Mouse (Mus musculus) heart, embryonic 15.5 days (tissue): ENCODE data around the gene Stub1. TPM values are rescaled to one million over a fixed set of nuclear protein-coding genes. Genes with fewer than 3 reads are reported as not detected.

Experiments used
- ATAC-seq: fragments of 200-750 bp; cut with Nextera tagmentation; replicated peaks from 2 replicates; pipeline ENCODE4 v1.8.0; 2017; ENCODE audit warnings: low read depth, moderate TSS enrichment; ENCODE audit not compliant: insufficient number of reproducible peaks, insufficient read depth, low FRiP score
- H3K27ac ChIP-seq: fragments of 300-500 bp; sonication (generic); 2 replicates; pipeline ENCODE4 v1.5.1; 2015; ENCODE audit warnings: mild to moderate bottlenecking, inconsistent platforms
- H3K27me3 ChIP-seq: fragments of 300-500 bp; sonication (generic); 2 replicates; pipeline ENCODE4 v1.6.1; 2015; ENCODE audit warnings: inconsistent platforms
- H3K36me3 ChIP-seq: fragments of 300-500 bp; sonication (generic); 2 replicates; pipeline ENCODE4 v1.6.1; 2015; ENCODE audit warnings: mild to moderate bottlenecking, inconsistent platforms
- H3K4me1 ChIP-seq: fragments of 300-500 bp; sonication (generic); replicated peaks from 2 replicates; pipeline ENCODE4 v1.6.1; 2015; ENCODE audit warnings: inconsistent platforms
- H3K4me2 ChIP-seq: fragments of 300-500 bp; sonication (generic); 2 replicates; pipeline ENCODE4 v1.6.1; 2015; ENCODE audit warnings: inconsistent platforms, mild to moderate bottlenecking, moderate library complexity
- H3K4me3 ChIP-seq: fragments of 300-500 bp; sonication (generic); 2 replicates; pipeline ENCODE4 v1.5.1; 2015; ENCODE audit warnings: mild to moderate bottlenecking, inconsistent platforms
- H3K9ac ChIP-seq: fragments of 300-500 bp; sonication (generic); 2 replicates; pipeline ENCODE4 v1.6.1; 2015; ENCODE audit warnings: mild to moderate bottlenecking, inconsistent platforms
- H3K9me3 ChIP-seq: fragments of 300-500 bp; sonication (generic); replicated peaks from 2 replicates; pipeline ENCODE4 v1.6.1; 2016; ENCODE audit warnings: inconsistent platforms
- WGBS: fragments of 180-500 bp; shearing (Covaris S2); methylation state at CpG from one replicate; pipeline ENCODE4 v1.1.7; 2015; ENCODE audit warnings: mixed read lengths; 5-methylcytosine and 5-hydroxymethylcytosine counted together
- polyA plus RNA-seq: library from polyadenylated mRNA; unstranded; fragments of >200 nt; fragmentation: Nextera tagmentation; extraction: Ambion mirVana; gene quantifications from 2 replicates; pipeline ENCODE4 v1.2.1, GENCODE M21; 2015

Gene Stub1
- polyA plus RNA-seq, 1 experiment from 2014 or later: 251 TPM

DNA sequence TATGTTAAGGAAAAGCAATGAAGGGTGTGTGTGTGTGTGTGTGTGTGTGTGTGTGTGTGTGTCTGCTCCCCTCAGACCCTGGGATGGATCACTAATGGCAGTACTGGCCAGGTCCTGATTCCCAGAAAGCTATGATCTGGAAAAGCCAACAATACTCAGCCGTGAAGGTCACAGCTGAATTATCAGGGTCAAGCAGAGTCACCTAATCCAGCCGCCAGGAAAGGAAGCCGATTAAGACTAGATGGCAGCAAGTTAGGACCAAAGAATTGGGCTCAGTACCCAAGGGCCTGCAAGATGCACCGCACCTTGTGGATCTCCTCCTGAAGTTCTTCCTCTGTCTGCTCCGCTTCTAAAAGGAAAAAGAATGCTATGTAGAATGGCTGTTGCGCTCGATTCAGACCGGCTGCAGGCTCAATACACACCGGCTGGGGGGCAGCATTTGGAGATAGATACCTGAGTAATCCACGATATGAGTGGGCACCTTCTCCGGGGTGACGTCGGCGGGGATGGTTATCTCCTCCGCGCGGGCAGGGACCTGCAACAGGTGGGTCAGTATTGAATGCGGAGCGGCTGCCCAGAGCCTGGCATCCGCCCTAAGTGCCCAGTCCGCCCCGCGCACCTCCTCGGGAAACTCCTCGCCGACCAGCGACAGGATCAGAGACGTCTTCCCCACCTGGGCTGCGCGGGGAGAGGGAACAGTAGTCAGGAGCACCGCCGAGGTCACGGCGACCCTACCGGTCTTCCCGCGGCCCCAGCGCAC is 10.6 kb upstream of the Stub1 start:
- peaks cover 29% of the 10 kb centered on the region for H3K4me1 ChIP-seq

GRCm38 (mm10) chr17:25843122-25843521 is 9.9 kb upstream of the Stub1 start:
- peaks cover 40% of the 10 kb centered on the region for H3K36me3 ChIP-seq
- 87% methylated on average over 4 of the region's 4 CpGs for WGBS
- H3K9ac ChIP-seq: peak overlapping the region; percentile 96

More for the DNA sequence above, 10.6 kb upstream of the Stub1 start:
- peak overlapping the region; percentile 96 for H3K9ac ChIP-seq
- no peaks in the 10 kb centered on the region for H3K27me3 ChIP-seq
- H3K36me3 ChIP-seq: peaks cover 42% of the 10 kb centered on the region
- H3K4me2 ChIP-seq: peak overlapping the region; percentile 78
- peak; percentile 8; the same call in 1 of the 2 replicates for ATAC-seq
- WGBS: 1% methylated on average over 38 of the region's 38 CpGs
- H3K9me3 ChIP-seq: no peaks in the 10 kb centered on the region
- peak overlapping the region; percentile 88 for H3K27ac ChIP-seq
- H3K4me3 ChIP-seq: peak overlapping the region; percentile 95

GRCm38 (mm10) chr17:25842509-25842908 is 9.3 kb upstream of the Stub1 start:
- WGBS: 81% methylated on average over 3 of the region's 3 CpGs
- no peak for ATAC-seq
- Histone ChIP-seq H3K4me2 (no peak overlapping the region), H3K27me3 (no peaks in the 10 kb centered on the region), H3K4me1 (peaks cover 38% of the 10 kb centered on the region), H3K36me3 (peaks cover 40% of the 10 kb centered on the region), H3K27ac (no peak overlapping the region), H3K9ac (no peak overlapping the region), H3K4me3 (no peak overlapping the region), H3K9me3 (no peaks in the 10 kb centered on the region)

More at GRCm38 (mm10) chr17:25843122-25843521, 9.9 kb upstream of the Stub1 start:
- Histone ChIP-seq H3K27ac (peak overlapping the region; percentile 88; the same call in 1 of the 2 replicates), H3K4me3 (peak overlapping the region; percentile 95), H3K4me1 (peaks cover 32% of the 10 kb centered on the region), H3K4me2 (peak overlapping the region; percentile 78), H3K9me3 (no peaks in the 10 kb centered on the region), H3K27me3 (no peaks in the 10 kb centered on the region)
- ATAC-seq: no peak

DNA sequence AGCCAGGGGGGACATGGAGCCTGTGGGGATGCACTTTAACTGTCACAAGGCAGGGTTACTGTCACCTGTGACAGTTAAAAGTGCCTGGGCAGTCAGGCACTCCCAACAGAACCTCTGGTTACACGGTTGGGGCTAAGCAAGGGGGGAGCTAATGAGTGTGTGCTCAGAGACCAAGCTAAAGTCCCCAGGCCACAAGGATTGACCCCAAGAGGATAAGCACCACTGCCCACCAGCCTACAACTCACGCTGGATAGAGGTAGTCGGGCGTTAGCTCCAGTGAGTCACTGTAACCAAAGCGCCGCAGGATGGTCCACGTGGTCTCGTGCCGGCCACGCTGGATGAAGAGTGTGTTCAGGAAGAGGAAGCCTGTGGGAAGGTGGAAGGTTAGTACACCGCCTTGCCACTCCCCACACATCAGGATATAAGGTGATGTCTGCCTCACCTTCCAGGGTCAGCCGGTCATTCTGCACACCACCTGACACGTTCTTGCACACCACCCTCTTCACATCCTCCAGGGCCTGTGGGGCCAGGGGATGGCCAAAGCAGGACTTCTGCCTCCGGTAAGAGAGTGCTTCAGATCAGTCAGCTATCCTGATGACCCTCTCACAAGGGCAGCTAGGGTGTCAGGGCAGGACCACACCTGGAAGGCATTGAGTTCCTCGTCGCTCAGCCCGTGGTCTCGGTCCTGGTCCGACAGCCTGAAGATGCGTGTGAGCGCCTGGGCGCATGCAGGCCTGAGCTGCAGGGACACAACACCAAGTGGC is 8.1 kb upstream of the Stub1 start, which contains the start of gene Gm20683:
Gene Gm20683 (minus strand): TSS at position 647 of the 764 bp plus-strand sequence.
- H3K27ac ChIP-seq: no peak within 1 kb of the TSS
- no peaks in the 10 kb centered on the region for H3K27me3 ChIP-seq
- no peak for ATAC-seq
- peaks cover 40% of the 10 kb centered on the region for H3K36me3 ChIP-seq
- no peak within 1 kb of the TSS for H3K4me3 ChIP-seq
- WGBS: 93% methylated on average over 22 of the region's 22 CpGs
- no peak within 1 kb of the TSS for H3K4me2 ChIP-seq
- no peak within 1 kb of the TSS for H3K9ac ChIP-seq
- H3K4me1 ChIP-seq: peaks cover 50% of the 10 kb centered on the region
- H3K9me3 ChIP-seq: no peaks in the 10 kb centered on the region

GRCm38 (mm10) chr17:25840519-25840918 is 7.3 kb upstream of the Stub1 start:
- no peak overlapping the region for H3K4me2 ChIP-seq
- H3K4me3 ChIP-seq: no peak overlapping the region
- H3K9me3 ChIP-seq: no peaks in the 10 kb centered on the region
- no peak overlapping the region for H3K9ac ChIP-seq
- H3K36me3 ChIP-seq: peaks cover 40% of the 10 kb centered on the region
- H3K27me3 ChIP-seq: no peaks in the 10 kb centered on the region
- H3K27ac ChIP-seq: no peak overlapping the region
- H3K4me1 ChIP-seq: peaks cover 58% of the 10 kb centered on the region
- ATAC-seq: no peak
- WGBS: 94% methylated on average over 6 of the region's 6 CpGs

GRCm38 (mm10) chr17:25839455-25840235 is 6.4 kb upstream of the Stub1 start:
- H3K9ac ChIP-seq: no peak overlapping the region
- no peak for ATAC-seq
- no peaks in the 10 kb centered on the region for H3K9me3 ChIP-seq
- H3K27me3 ChIP-seq: no peaks in the 10 kb centered on the region
- 86% methylated on average over 14 of the region's 14 CpGs for WGBS
- H3K27ac ChIP-seq: no peak overlapping the region
- H3K36me3 ChIP-seq: peaks cover 46% of the 10 kb centered on the region
- no peak overlapping the region for H3K4me2 ChIP-seq
- no peak overlapping the region for H3K4me3 ChIP-seq
- peaks cover 61% of the 10 kb centered on the region for H3K4me1 ChIP-seq

- Histone ChIP-seq H3K27ac (no peak overlapping the region), H3K9ac (no peak overlapping the region), H3K27me3 (no peaks in the 10 kb centered on the region), H3K4me3 (no peak overlapping the region), H3K36me3 (peaks cover 46% of the 10 kb centered on the region), H3K9me3 (no peaks in the 10 kb centered on the region), H3K4me1 (peaks cover 66% of the 10 kb centered on the region), H3K4me2 (no peak overlapping the region)
- ATAC-seq: no peak
- 75% methylated on average over 4 of the region's 4 CpGs for WGBS
Measured at GRCm38 (mm10) chr17:25838904-25839303, 5.7 kb upstream of the Stub1 start.

DNA sequence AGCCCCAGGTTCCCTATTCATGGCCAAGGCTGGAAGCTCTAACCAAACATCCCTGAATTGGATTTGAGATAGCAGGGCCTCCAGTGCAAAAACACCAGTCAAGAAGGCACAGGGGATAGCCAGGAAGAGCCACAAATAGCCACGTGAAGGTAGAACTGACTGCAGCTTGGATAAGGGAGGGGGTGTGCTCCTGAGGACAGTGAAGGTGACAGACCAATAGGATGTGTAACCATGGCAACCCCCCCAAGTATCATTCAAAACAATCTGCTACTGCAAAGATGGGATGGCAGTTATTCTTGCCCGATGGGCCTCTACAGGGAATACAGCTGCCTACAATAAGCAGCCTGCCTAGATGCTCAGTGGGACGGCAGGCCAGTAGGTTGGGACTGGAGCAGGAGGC is 4.3 kb upstream of the Stub1 start:
- H3K27me3 ChIP-seq: no peaks in the 10 kb centered on the region
- H3K36me3 ChIP-seq: peaks cover 45% of the 10 kb centered on the region
- peak overlapping the region; percentile 62; the same call in 1 of the 2 replicates for H3K9ac ChIP-seq
- ATAC-seq: no peak
- H3K4me1 ChIP-seq: peaks cover 58% of the 10 kb centered on the region
- 35% methylated on average over 3 of the region's 3 CpGs for WGBS
- H3K4me3 ChIP-seq: no peak overlapping the region
- no peaks in the 10 kb centered on the region for H3K9me3 ChIP-seq
- peak overlapping the region; percentile 90 for H3K4me2 ChIP-seq
- peak overlapping the region; percentile 69 for H3K27ac ChIP-seq

DNA sequence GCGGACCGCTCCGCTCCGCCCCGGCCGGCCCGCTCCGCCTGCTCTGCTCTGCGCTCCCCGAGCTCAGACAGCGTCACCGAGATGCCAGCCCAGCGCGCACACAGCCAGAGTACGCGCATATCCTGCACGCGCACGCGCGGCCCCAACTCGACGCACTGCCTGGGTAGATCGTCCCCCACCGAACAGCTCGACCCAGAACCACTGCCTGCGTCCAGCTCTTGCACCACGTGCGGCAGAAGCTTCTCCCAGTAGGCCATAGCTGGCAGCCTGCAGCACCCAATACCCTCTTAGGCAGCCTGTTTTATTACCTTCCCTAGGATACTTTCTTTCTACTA is 3.8 kb upstream of the Stub1 start, which contains the start of gene Rhbdl1:
Gene Rhbdl1 (minus strand): TSS at position 220 of the 335 bp plus-strand sequence.
- peak; percentile 5; the same call in 1 of the 2 replicates for ATAC-seq
- peaks cover 40% of the 10 kb centered on the region for H3K36me3 ChIP-seq

DNA sequence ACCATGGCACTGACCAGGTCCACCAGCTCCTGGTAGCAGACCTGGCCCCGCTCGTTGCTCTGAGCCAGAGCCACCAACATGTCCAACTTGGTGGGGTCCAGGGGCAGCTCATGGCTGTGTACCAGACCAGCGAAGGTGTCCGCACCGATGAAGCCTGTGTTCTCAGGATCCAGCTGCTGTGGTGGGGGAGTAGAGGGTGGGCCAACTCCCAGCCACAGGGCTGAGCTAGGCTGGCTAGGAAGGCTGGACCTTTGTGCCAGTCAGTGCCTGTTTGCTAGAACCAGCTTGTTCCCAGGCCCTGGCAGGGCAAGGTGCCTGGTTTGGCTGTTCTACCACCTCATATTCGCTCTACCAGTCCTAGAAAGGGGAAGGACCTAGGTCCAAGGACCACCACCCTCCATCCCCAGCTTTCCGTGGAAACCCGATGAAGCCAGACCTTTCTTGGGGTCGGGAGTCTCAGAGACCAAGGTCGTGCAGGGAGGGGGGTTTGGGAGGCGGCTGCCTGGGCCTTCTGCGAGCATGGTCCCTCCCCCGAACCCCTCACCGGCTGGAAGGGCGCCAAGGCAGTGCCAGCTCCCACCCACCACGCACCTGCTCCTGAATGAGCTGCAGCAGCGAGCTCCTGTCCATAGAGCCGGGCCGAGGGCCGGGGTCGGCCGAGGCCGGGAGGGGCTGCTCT is 3.3 kb upstream of the Stub1 start:
- ATAC-seq: no peak
- peaks cover 62% of the 10 kb centered on the region for H3K4me1 ChIP-seq
- 20% methylated on average over 23 of the region's 23 CpGs for WGBS
- peak overlapping the region; percentile 69 for H3K27ac ChIP-seq
- H3K27me3 ChIP-seq: no peaks in the 10 kb centered on the region
- no peaks in the 10 kb centered on the region for H3K9me3 ChIP-seq
- H3K9ac ChIP-seq: peak overlapping the region; percentile 62
- H3K4me3 ChIP-seq: peak overlapping the region; percentile 47
- peaks cover 35% of the 10 kb centered on the region for H3K36me3 ChIP-seq
- peak overlapping the region; percentile 90 for H3K4me2 ChIP-seq

More for the DNA sequence above, 3.8 kb upstream of the Stub1 start, which contains the start of gene Rhbdl1:
- H3K4me1 ChIP-seq: peaks cover 57% of the 10 kb centered on the region
- H3K9ac ChIP-seq: peak within 1 kb of the TSS; percentile 62
- 8% methylated on average over 29 of the region's 29 CpGs for WGBS
- peak within 1 kb of the TSS; percentile 69 for H3K27ac ChIP-seq
- no peaks in the 10 kb centered on the region for H3K27me3 ChIP-seq
- H3K4me2 ChIP-seq: peak within 1 kb of the TSS; percentile 90
- H3K4me3 ChIP-seq: peak within 1 kb of the TSS; percentile 47
- no peaks in the 10 kb centered on the region for H3K9me3 ChIP-seq
